Mouse (Mus musculus): ENCODE data around the gene Trappc1. TPM values are rescaled to one million over a fixed set of nuclear protein-coding genes. Genes with fewer than 3 reads are reported as not detected.
A peak's percentile ranks its signal among the peaks of the same experiment; 100 is the strongest.

The Trappc1 gene
- polyA plus RNA-seq, 1 experiment from 2014 or later = 71.5 TPM

DNA sequence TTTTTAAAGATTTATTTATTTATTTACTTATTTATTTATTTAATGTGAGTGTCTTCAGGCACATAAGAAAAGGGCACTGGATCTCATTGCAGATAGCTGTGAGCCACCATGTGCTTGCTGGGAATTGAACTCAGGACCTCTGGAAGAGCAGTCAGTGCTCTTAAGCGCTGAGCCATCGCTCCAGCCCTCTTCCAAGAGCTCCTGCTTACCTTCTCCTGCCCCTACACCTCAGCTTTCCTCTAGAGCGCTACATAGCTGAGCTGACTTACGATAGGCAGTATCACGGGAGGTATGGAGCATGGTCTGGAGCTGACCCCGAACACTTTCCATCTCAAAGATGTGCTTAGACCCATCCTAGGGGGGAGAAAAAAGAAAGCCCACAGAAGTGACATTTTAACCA lies 2.2 kb upstream of the Trappc1 start:
- TF ChIP-seq CTCF (IDR thresholded peaks at IDR 0.05; ENCODE audit: low read depth) (no peak), EP300 (IDR thresholded peaks at IDR 0.05; ENCODE audit: low read depth) (no peak)

DNA sequence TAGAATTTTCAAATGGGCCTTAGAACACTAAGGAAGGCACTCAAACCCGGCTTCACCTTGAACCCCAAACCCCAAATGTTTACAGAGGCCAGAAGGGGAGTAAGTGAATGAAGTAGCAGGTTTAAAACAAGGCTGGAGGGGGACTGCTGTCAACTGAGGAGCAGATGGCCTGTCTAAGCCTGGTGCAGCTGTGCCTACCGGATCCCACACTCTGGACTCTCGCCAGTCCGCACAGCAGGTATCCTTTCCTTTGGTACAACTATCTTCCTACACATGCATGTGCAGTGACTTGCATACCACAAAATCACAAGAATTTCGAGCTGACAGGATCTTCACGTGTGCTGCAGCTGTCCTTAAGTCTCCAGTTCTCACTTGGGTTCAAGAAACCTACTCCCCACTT lies 1.8 kb upstream of the Trappc1 start:
- Histone ChIP-seq H3K9ac (replicated peaks) (no peak overlapping the region), H3K36me3 (replicated peaks; ENCODE audit: insufficient read depth, low read length) (peaks cover 9% of the 10 kb centered on the region), H3K4me2 (ENCODE audit: low read depth, low read length) (peak overlapping the region; percentile 88; the same call in 1 of the 2 replicates), H3K4me1 (ENCODE audit: insufficient read depth) (peaks cover 28% of the 10 kb centered on the region), H3K27me3 (ENCODE audit: insufficient read depth, low read length) (peaks cover 7% of the 10 kb centered on the region), H3K4me3 (ENCODE audit: low read depth, low read length) (no peak overlapping the region), H3K27ac (ENCODE audit: low read depth) (no peak overlapping the region), H3K9me3 (ENCODE audit: low read length) (no peaks in the 10 kb centered on the region)
- no peak for TF ChIP-seq EP300 (IDR thresholded peaks at IDR 0.05; ENCODE audit: low read depth)
- no peak for TF ChIP-seq CTCF (IDR thresholded peaks at IDR 0.05; ENCODE audit: low read depth)
- 79% methylated on average over 6 of the region's 6 CpGs for WGBS (ENCODE audit: insufficient replicate concordance)
- no peak for DNase-seq
- ATAC-seq = no peak

More for the DNA sequence above, 2.2 kb upstream of the Trappc1 start:
- DNase-seq (no peak), ATAC-seq (no peak)
- Histone ChIP-seq H3K4me3 (ENCODE audit: low read depth, low read length) (no peak overlapping the region), H3K36me3 (replicated peaks; ENCODE audit: insufficient read depth, low read length) (peaks cover 9% of the 10 kb centered on the region), H3K4me1 (ENCODE audit: insufficient read depth) (peaks cover 24% of the 10 kb centered on the region), H3K9me3 (ENCODE audit: low read length) (no peaks in the 10 kb centered on the region), H3K27ac (ENCODE audit: low read depth) (no peak overlapping the region), H3K4me2 (ENCODE audit: low read depth, low read length) (no peak overlapping the region), H3K9ac (replicated peaks) (no peak overlapping the region), H3K27me3 (ENCODE audit: insufficient read depth, low read length) (peaks cover 3% of the 10 kb centered on the region)
- 94% methylated on average over 6 of the region's 6 CpGs for WGBS (ENCODE audit: insufficient replicate concordance)

GRCm38 (mm10) chr11:69322693-69323471 lies 898 bp upstream of the Trappc1 start:
- WGBS (ENCODE audit: insufficient replicate concordance) = 23% methylated on average over 18 of the region's 18 CpGs

DNA sequence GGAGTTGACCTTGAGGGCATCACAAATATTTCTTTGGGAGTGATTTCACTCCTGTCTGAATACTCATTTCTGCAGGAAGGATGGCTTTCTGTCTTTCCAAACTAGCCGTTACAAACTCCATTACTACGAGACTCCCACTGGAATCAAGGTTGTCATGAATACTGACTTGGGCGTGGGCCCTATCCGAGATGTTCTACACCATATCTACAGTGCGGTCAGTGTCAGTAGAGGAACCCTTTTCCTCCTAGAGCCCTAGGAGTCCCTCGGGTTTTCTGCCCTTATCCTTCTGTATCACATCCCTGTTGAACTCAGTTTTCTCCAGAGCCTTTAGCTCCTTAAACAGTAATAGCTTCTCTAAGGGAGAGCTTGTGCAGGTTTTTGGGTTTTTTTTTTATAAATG lies 969 bp downstream of the Trappc1 start:
- no peak for DNase-seq
- H3K36me3 ChIP-seq (replicated peaks; ENCODE audit: insufficient read depth, low read length) = no peaks in the 10 kb centered on the region
- peak overlapping the region; percentile 88 for H3K4me2 ChIP-seq (ENCODE audit: low read depth, low read length)
- H3K4me1 ChIP-seq (ENCODE audit: insufficient read depth) = peaks cover 28% of the 10 kb centered on the region
- TF ChIP-seq CTCF (IDR thresholded peaks at IDR 0.05; ENCODE audit: low read depth) = no peak
- TF ChIP-seq EP300 (IDR thresholded peaks at IDR 0.05; ENCODE audit: low read depth) = no peak
- H3K27ac ChIP-seq (ENCODE audit: low read depth) = no peak overlapping the region; the same call in 1 of the 2 replicates
- H3K27me3 ChIP-seq (ENCODE audit: insufficient read depth, low read length) = peaks cover 31% of the 10 kb centered on the region
- no peak for ATAC-seq
- H3K9ac ChIP-seq (replicated peaks) = peak overlapping the region; percentile 71
- H3K4me3 ChIP-seq (ENCODE audit: low read depth, low read length) = peak overlapping the region; percentile 63
- H3K9me3 ChIP-seq (ENCODE audit: low read length) = no peaks in the 10 kb centered on the region
- 79% methylated on average over 6 of the region's 6 CpGs for WGBS (ENCODE audit: insufficient replicate concordance)

More at GRCm38 (mm10) chr11:69322693-69323471, 898 bp upstream of the Trappc1 start:
- Histone ChIP-seq H3K27ac (ENCODE audit: low read depth) (peak overlapping the region; percentile 86), H3K4me3 (ENCODE audit: low read depth, low read length) (peak overlapping the region; percentile 63), H3K4me2 (ENCODE audit: low read depth, low read length) (peak overlapping the region; percentile 88), H3K9ac (replicated peaks) (peak overlapping the region; percentile 80), H3K27me3 (ENCODE audit: insufficient read depth, low read length) (peaks cover 16% of the 10 kb centered on the region), H3K9me3 (ENCODE audit: low read length) (no peaks in the 10 kb centered on the region), H3K4me1 (ENCODE audit: insufficient read depth) (peaks cover 28% of the 10 kb centered on the region), H3K36me3 (replicated peaks; ENCODE audit: insufficient read depth, low read length) (peaks cover 9% of the 10 kb centered on the region; the same call in 1 of the 2 replicates)
- no peak for ATAC-seq
- no peak for DNase-seq
- no peak for TF ChIP-seq EP300 (IDR thresholded peaks at IDR 0.05; ENCODE audit: low read depth)
- no peak for TF ChIP-seq CTCF (IDR thresholded peaks at IDR 0.05; ENCODE audit: low read depth)

- peak within 1 kb of the TSS; percentile 48 for H3K4me3 ChIP-seq (ENCODE audit: low read depth, low read length)
- ATAC-seq (peak; percentile 53), DNase-seq (peak; percentile 92)
- H3K27me3 ChIP-seq (ENCODE audit: insufficient read depth, low read length) = peaks cover 35% of the 10 kb centered on the region
- 9% methylated on average over 26 of the region's 26 CpGs for WGBS (ENCODE audit: insufficient replicate concordance)
- H3K4me2 ChIP-seq (ENCODE audit: low read depth, low read length) = peak within 1 kb of the TSS; percentile 88
- peaks cover 28% of the 10 kb centered on the region for H3K4me1 ChIP-seq (ENCODE audit: insufficient read depth)
- TF ChIP-seq EP300 (IDR thresholded peaks at IDR 0.05; ENCODE audit: low read depth) (0 out of 2 replicates have a peak, but pooled peaks have one; percentile 45), CTCF (IDR thresholded peaks at IDR 0.05; ENCODE audit: low read depth) (no peak)
- no peaks in the 10 kb centered on the region for H3K36me3 ChIP-seq (replicated peaks; ENCODE audit: insufficient read depth, low read length)
- H3K9me3 ChIP-seq (ENCODE audit: low read length) = no peaks in the 10 kb centered on the region
- peak within 1 kb of the TSS; percentile 22 for H3K9ac ChIP-seq (replicated peaks)
- peak within 1 kb of the TSS; percentile 19; the same call in 1 of the 2 replicates for H3K27ac ChIP-seq (ENCODE audit: low read depth)
These were observed 2.0 kb downstream of the Trappc1 start, which contains the start of gene Kcnab3 for GRCm38 (mm10) chr11:69325628-69326407. Kcnab3 (plus strand) TSS chr11:69326258.
